Mouse (Mus musculus) lung, adult 2 months (tissue): ENCODE measurements around the gene Mgat5.

Source experiments
- CTCF ChIP-seq: fragments of 200-500 bp; IDR thresholded peaks from 2 replicates; pipeline ENCODE4 v1.5.1; 2011; ENCODE audit warnings: mild to moderate bottlenecking, low read length, control low read depth; ENCODE audit not compliant: insufficient read depth
- POLR2A ChIP-seq: fragments of 200-500 bp; IDR thresholded peaks from 2 replicates; pipeline ENCODE4 v1.6.1; 2011; ENCODE audit warnings: low read depth, mild to moderate bottlenecking, control low read depth, low read length, borderline replicate concordance; ENCODE audit errors: extremely low read depth

- TF ChIP-seq CTCF: no peak
- no peak for TF ChIP-seq POLR2A
Observed at GRCm38 (mm10) chr1:127475756-127476155, 270.9 kb downstream of the Mgat5 start.
